Mouse (Mus musculus) hindbrain, embryonic 14.5 days (tissue): ENCODE data around the gene Dact1. TPM values are rescaled to one million over a fixed set of nuclear protein-coding genes. Genes with fewer than 3 reads are reported as not detected.

ENCODE experiments used
- ATAC-seq: fragments of 200-750 bp; cut with Nextera tagmentation; 2 replicates; pipeline ENCODE4 v1.8.0; 2017; ENCODE audit warnings: moderate number of reproducible peaks, mild to moderate bottlenecking, moderate TSS enrichment, moderate library complexity; ENCODE audit not compliant: low FRiP score
- DNase-seq: peaks from one replicate; pipeline ENCODE4 v3.0.0-alpha.2; 2015; ENCODE audit warnings: low spot score
- H3K27ac ChIP-seq: fragments of 300-500 bp; sonication (generic); 2 replicates; pipeline ENCODE4 v1.5.1; 2014; ENCODE audit warnings: mild to moderate bottlenecking, moderate library complexity
- H3K27me3 ChIP-seq: fragments of 300-500 bp; sonication (generic); 2 replicates; pipeline ENCODE4 v1.6.1; 2014; ENCODE audit warnings: mild to moderate bottlenecking, low read length, mixed read lengths; ENCODE audit not compliant: control insufficient read depth, insufficient read depth
- H3K36me3 ChIP-seq: fragments of 300-500 bp; sonication (generic); replicated peaks from 2 replicates; pipeline ENCODE4 v1.6.1; 2014; ENCODE audit not compliant: control insufficient read depth, insufficient read depth
- H3K4me1 ChIP-seq: fragments of 300-500 bp; sonication (generic); replicated peaks from 2 replicates; pipeline ENCODE4 v1.6.1; 2014; ENCODE audit warnings: antibody characterized with exemption, low read length, mixed read lengths; ENCODE audit not compliant: control insufficient read depth, insufficient read depth
- H3K4me2 ChIP-seq: fragments of 300-500 bp; sonication (generic); replicated peaks from 2 replicates; pipeline ENCODE4 v1.6.1; 2014; ENCODE audit warnings: mild to moderate bottlenecking, moderate library complexity
- H3K4me3 ChIP-seq: fragments of 300-500 bp; sonication (generic); replicated peaks from 2 replicates; pipeline ENCODE4 v1.5.1; 2014; ENCODE audit warnings: mild to moderate bottlenecking, low read length
- H3K9ac ChIP-seq: fragments of 300-500 bp; sonication (generic); 2 replicates; pipeline ENCODE4 v1.6.1; 2014
- H3K9me3 ChIP-seq: fragments of 300-500 bp; sonication (generic); 2 replicates; pipeline ENCODE4 v1.6.1; 2016; ENCODE audit warnings: low read length; ENCODE audit not compliant: control insufficient read depth
- WGBS: fragments of 180-500 bp; shearing (Covaris S2); extraction: QIAGEN DNeasy Blood & Tissue Kit; methylation state at CpG from one replicate; pipeline ENCODE4 v1.1.7; 2014; 5-methylcytosine and 5-hydroxymethylcytosine counted together
- polyA plus RNA-seq: library from polyadenylated mRNA; unstranded; fragments of >200 nt; fragmentation: Nextera tagmentation; extraction: Ambion mirVana; gene quantifications from 2 replicates; pipeline ENCODE4 v1.2.1, GENCODE M21; 2014

The Dact1 gene
- polyA plus RNA-seq, 1 experiment from 2014 or later = 29.8 TPM

DNA sequence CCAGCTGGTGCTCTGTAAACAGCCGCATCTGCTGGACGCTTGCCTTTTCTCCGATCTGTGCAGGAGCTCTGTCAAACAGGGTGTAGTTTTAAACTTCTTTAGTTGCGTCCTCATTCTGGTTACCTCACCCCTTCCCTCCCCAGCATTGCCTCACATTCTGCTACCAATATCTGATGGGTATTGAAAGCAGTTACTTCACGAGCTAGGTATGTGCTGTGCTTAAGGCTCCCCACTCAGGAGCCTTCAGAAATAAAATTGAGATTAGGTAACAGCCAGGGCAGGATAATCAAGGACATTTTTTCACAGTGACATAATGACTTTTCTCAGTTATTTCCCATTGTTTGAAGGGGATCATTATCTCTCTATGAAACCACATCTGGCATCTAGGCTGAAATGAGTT lies 23.9 kb downstream of the Dact1 start:
- no peaks in the 10 kb centered on the region for H3K27me3 ChIP-seq
- no peak overlapping the region for H3K9ac ChIP-seq
- no peak overlapping the region for H3K27ac ChIP-seq
- H3K9me3 ChIP-seq = no peaks in the 10 kb centered on the region
- no peak overlapping the region for H3K4me2 ChIP-seq
- 52% methylated on average over 5 of the region's 5 CpGs for WGBS
- no peaks in the 10 kb centered on the region for H3K36me3 ChIP-seq
- peaks cover 16% of the 10 kb centered on the region for H3K4me1 ChIP-seq
- no peak overlapping the region for H3K4me3 ChIP-seq
- no peak for ATAC-seq
- DNase-seq = no peak

DNA sequence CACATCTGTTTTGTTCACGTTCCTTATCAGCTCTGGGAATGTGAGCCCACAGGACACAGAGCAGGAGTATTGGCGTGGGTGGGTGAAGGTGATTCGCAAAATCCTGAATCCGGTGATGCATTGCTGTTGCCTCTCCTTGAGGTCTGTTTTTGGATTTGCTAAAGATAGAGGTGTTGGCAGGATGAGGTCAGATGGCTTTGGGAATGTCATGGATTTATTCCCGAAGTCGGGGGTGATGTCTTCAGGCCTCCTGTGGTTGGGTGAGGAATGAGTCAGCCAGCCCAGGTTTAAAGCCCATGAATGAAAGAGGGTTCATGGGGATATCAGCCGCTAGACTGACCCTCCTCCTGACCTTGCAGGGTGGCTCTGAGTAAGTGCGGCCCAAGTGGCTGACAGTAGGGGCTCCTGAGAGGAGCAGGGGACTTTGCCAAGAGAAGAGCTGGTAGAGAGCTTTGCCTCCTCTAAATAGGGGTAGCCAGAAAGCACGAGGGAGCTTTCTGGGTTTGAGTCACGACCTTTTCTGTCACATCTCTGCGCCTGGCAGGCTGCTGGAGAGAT lies 27.4 kb downstream of the Dact1 start:
- Histone ChIP-seq H3K9me3 (no peaks in the 10 kb centered on the region), H3K27me3 (no peaks in the 10 kb centered on the region), H3K9ac (no peak overlapping the region), H3K36me3 (no peaks in the 10 kb centered on the region), H3K4me1 (peaks cover 25% of the 10 kb centered on the region), H3K27ac (peak overlapping the region; percentile 54; the same call in 1 of the 2 replicates), H3K4me2 (no peak overlapping the region), H3K4me3 (no peak overlapping the region)
- ATAC-seq (no peak), DNase-seq (no peak)
- WGBS = 58% methylated on average over 11 of the region's 11 CpGs

DNA sequence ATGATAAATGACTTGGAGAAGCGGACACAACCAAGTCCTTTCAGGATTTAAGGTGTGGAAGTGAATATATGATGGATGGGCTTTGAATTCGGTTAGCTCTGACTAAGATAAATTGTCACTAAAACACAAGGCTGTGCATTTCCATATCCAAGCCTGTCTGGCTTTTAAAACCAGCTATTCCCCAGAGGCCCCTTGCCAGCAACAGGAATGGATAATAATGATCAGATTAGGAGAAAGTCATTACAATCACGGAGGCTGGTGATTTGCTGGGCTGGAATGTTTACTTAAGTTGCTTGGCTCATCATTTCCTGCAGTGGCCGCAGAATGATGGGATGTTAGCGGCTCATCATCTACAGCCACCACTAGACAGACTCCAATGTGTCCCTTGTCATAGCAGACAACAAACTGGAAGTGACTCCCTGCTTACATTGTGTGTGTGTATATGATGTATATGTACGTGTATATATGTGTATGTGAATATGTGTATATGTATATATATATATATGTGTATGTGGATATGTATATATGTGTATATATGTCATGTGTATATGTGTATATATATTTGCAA lies 28.3 kb downstream of the Dact1 start:
- no peak overlapping the region for H3K4me3 ChIP-seq
- H3K27ac ChIP-seq = peak overlapping the region; percentile 54; the same call in 1 of the 2 replicates
- WGBS = 37% methylated on average over 6 of the region's 6 CpGs

DNA sequence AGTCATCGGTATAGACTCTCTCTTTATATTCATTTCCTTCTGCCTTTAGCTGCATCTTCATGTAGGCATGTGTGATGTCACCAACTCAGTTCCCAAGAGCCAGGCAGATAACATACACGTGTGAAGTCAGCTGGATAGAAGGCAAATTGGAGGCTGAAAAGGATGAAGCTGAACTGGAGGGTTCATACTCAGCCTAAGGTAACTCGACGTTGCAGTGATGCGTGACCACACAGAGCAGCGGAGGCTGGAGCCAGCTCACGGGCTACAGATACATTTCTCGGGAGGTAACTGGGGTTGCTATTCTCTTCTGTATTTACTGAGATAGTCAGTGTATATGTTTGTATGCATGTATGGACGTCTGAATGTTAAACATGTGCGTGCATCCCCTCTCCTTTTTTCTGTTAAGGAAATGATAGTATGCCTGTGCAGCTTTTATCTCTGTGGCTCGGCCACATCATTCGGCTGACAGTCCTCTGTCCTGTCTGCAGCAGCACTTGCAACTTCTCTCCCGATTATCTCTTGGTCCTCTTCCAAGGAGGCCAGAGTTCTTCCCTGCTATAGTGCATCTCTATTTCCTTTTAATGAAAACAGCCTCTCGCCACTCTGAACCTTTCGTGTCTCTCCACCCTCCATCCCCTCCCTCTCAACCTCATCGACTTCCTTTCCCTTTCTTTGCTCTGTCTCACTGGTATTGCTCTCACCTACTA lies 29.6 kb downstream of the Dact1 start:
- H3K4me3 ChIP-seq = no peak overlapping the region
- no peaks in the 10 kb centered on the region for H3K36me3 ChIP-seq
- no peaks in the 10 kb centered on the region for H3K9me3 ChIP-seq
- H3K9ac ChIP-seq = no peak overlapping the region
- 0 out of 2 replicates have a peak overlapping the region, but pooled peaks have one; percentile 12 for H3K27ac ChIP-seq
- ATAC-seq (0 out of 2 replicates have a peak, but pooled peaks have one; percentile 25), DNase-seq (no peak)
- peaks cover 25% of the 10 kb centered on the region for H3K4me1 ChIP-seq
- no peaks in the 10 kb centered on the region for H3K27me3 ChIP-seq
- H3K4me2 ChIP-seq = no peak overlapping the region
- 46% methylated on average over 16 of the region's 16 CpGs for WGBS

More for the DNA sequence above, 28.3 kb downstream of the Dact1 start:
- Histone ChIP-seq H3K4me1 (peaks cover 25% of the 10 kb centered on the region), H3K36me3 (no peaks in the 10 kb centered on the region), H3K9ac (no peak overlapping the region), H3K4me2 (no peak overlapping the region), H3K9me3 (no peaks in the 10 kb centered on the region), H3K27me3 (no peaks in the 10 kb centered on the region)
- DNase-seq (peak; percentile 57), ATAC-seq (peak; percentile 64)

DNA sequence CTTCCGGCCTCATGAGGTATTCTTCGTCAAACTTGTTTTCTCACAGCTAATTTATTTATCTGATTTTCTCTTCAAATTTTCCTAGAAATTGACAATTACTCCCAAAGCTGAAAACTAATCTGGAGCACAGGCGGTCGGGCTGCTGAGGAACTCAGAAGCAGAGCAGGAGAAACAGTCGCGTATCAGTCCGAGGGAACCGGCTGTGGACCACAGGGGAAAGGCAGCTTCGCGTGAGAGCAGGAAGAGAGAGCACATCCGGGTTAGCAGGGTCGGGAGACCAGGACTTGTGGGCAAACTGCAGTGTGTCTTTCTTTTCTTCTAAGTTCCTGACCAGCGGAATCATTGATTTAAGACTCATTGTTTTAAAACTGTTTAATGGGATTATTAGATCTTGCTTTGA lies 32.7 kb downstream of the Dact1 start:
- DNase-seq (no peak), ATAC-seq (no peak)
- Histone ChIP-seq H3K9ac (no peak overlapping the region), H3K9me3 (no peaks in the 10 kb centered on the region), H3K27me3 (no peaks in the 10 kb centered on the region), H3K4me2 (no peak overlapping the region), H3K27ac (no peak overlapping the region), H3K4me3 (no peak overlapping the region), H3K4me1 (peaks cover 21% of the 10 kb centered on the region), H3K36me3 (no peaks in the 10 kb centered on the region)
- 57% methylated on average over 13 of the region's 13 CpGs for WGBS

DNA sequence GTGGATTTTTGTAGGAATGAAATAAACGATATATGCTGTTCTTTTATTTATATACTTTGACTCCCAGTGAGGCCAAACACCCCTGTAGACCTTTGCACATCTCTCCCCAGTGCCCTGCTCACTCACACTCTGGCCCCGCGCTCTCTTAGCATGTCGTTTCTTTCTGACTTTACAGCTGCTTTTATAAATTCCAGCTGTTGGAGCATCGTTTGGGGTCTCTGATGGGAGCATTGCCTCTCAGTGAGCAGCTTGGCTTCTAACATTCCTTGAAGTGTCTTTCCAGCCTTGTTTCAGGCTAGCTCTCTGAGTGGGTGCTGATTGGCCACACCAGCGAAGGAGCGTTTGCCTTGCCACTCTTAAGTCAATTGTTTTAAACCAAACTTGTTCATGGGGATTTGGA lies 35.8 kb downstream of the Dact1 start:
- no peaks in the 10 kb centered on the region for H3K9me3 ChIP-seq
- no peak overlapping the region for H3K9ac ChIP-seq
- H3K4me2 ChIP-seq = no peak overlapping the region
- H3K27me3 ChIP-seq = no peaks in the 10 kb centered on the region
- no peak for ATAC-seq
- H3K4me3 ChIP-seq = no peak overlapping the region
- peaks cover 5% of the 10 kb centered on the region; the same call in 1 of the 2 replicates for H3K4me1 ChIP-seq
- no peaks in the 10 kb centered on the region for H3K36me3 ChIP-seq
- 82% methylated on average over 7 of the region's 7 CpGs for WGBS
- no peak for DNase-seq
- no peak overlapping the region for H3K27ac ChIP-seq

DNA sequence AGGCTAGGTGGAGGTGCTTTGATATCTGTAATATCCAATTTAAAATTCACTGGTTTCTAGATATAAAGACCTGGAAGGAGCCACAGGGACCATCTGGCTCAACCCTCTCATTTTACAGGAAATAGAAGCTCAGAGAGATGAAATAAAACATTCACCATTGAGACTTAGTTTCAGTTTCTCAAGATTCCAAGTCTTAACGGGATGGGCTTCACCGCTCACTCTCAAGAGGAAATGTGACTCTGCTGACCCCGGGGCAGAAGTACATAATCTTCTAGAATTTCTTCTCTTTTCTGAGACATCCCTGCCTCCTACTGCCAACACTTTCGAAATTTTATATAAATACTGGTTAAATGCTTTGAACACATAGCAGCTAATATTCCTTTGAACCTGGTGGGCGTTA lies 36.4 kb downstream of the Dact1 start:
- DNase-seq (no peak), ATAC-seq (no peak)
- H3K4me2 ChIP-seq = no peak overlapping the region
- peaks cover 5% of the 10 kb centered on the region; the same call in 1 of the 2 replicates for H3K4me1 ChIP-seq
- H3K9me3 ChIP-seq = no peaks in the 10 kb centered on the region
- no peak overlapping the region for H3K9ac ChIP-seq
- no peak overlapping the region for H3K4me3 ChIP-seq
- no peak overlapping the region for H3K27ac ChIP-seq
- no peaks in the 10 kb centered on the region for H3K27me3 ChIP-seq
- H3K36me3 ChIP-seq = no peaks in the 10 kb centered on the region
- 77% methylated on average over 5 of the region's 5 CpGs for whole genome bisulfite sequencing

DNA sequence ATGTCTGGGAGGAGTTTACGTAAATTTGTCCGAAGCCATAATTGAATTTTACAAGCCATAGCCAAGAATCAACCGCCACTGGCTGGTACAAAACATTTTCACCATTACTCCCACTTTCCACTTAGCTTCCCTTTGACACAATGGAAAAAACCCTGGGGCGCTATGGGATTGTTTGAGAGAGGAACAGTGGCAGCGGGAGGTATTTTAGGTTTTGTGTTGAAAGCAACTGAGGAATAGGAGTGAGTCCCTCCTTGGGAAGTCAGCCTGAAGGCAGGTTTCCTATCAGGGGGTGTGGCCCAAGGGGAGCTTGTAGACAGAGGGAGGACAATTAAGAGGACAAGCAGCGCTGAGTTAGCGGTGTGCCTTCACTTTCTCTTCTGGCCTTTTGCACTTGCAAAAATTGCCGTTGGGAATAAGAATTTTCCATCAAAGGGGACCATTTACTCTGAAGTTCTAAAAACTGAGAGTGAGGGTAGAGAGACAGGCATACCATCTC lies 38.8 kb downstream of the Dact1 start:
- peaks cover 5% of the 10 kb centered on the region; the same call in 1 of the 2 replicates for H3K4me1 ChIP-seq
- no peak overlapping the region for H3K9ac ChIP-seq
- no peak overlapping the region for H3K27ac ChIP-seq
- DNase-seq = no peak
- no peak for ATAC-seq
- H3K9me3 ChIP-seq = no peaks in the 10 kb centered on the region
- H3K27me3 ChIP-seq = no peaks in the 10 kb centered on the region
- H3K4me3 ChIP-seq = no peak overlapping the region
- no peaks in the 10 kb centered on the region for H3K36me3 ChIP-seq
- 50% methylated on average over 8 of the region's 8 CpGs for WGBS
- no peak overlapping the region for H3K4me2 ChIP-seq

DNA sequence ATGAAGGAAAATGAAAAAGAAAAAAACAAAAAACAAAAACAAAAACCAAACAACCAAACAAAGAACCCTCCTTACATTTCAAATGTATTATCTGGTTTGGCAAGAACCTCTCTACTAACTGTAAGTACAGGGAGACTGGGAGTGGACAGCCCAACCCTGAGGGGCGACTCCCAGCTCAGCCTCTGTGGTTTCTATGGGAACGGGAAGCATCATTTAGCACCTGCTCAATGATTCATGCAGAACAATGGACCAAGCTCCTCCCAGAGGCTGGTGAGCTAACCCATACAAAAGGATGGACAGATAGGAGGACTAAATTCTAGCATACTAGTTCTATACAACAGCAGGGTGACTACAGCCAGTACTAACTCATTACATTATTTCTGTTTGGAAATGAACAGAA lies 40.4 kb downstream of the Dact1 start:
- H3K27ac ChIP-seq = no peak overlapping the region
- H3K4me1 ChIP-seq = peaks cover 5% of the 10 kb centered on the region; the same call in 1 of the 2 replicates
- H3K9ac ChIP-seq = no peak overlapping the region
- no peak overlapping the region for H3K4me2 ChIP-seq
- no peaks in the 10 kb centered on the region for H3K36me3 ChIP-seq
- WGBS = 23% methylated on average over 2 of the region's 2 CpGs
- DNase-seq (no peak), ATAC-seq (peak; percentile 43; the same call in 1 of the 2 replicates)
- no peak overlapping the region for H3K4me3 ChIP-seq
- H3K27me3 ChIP-seq = no peaks in the 10 kb centered on the region
- H3K9me3 ChIP-seq = no peaks in the 10 kb centered on the region
